8 mouse cellular contexts compared by ENCODE assay signal in genomic region chr7:3288976-3289970, GRCm38 (mm10). TPM values are rescaled to one million over a fixed set of nuclear protein-coding genes. Genes with fewer than 3 reads are reported as not detected.
A peak's percentile ranks its signal among the peaks of the same experiment; 100 is the strongest.
DNase-seq lines count a peak whose midpoint lies in the region; ATAC-seq and TF ChIP-seq lines count a peak whose summit lies in the region.

TSS of gene Myadm (plus strand) at chr7:3289080.
TSS of gene Prkcg (plus strand) at chr7:3289179.

- 2% methylated on average over 30 of the region's 30 CpGs for WGBS in forebrain, embryonic 13.5 days
- WGBS in lung, adult 2 months: 2% methylated on average over 30 of the region's 30 CpGs
- WGBS in neural tube, embryonic 15.5 days: 2% methylated on average over 30 of the region's 30 CpGs
- 8% methylated on average over 30 of the region's 30 CpGs for WGBS in thymus, adult 2 months

- peak; percentile 61 for ATAC-seq in forebrain, embryonic 13.5 days
- ATAC-seq in neural tube, embryonic 15.5 days (ENCODE audit: low FRiP score): peak; percentile 65

- no peak for TF ChIP-seq CTCF in E14TG2a.4 (conservative IDR thresholded peaks at IDR 0.05; ENCODE audit: low read length)
- no peak for TF ChIP-seq CTCF in lung, adult 2 months (IDR thresholded peaks at IDR 0.05; ENCODE audit: insufficient read depth, low read length)
- no peak for TF ChIP-seq CTCF in thymus, adult 2 months (IDR thresholded peaks at IDR 0.05; ENCODE audit: borderline replicate concordance, control insufficient read depth, extremely low read depth, insufficient read depth, low read length, poor library complexity)

- peaks cover 4% of the 10 kb centered on the region; the same call in 1 of the 2 replicates for H3K36me3 ChIP-seq in E14TG2a.4 (ENCODE audit: insufficient read depth, low read length)
- peaks cover 7% of the 10 kb centered on the region for H3K36me3 ChIP-seq in forebrain, embryonic 13.5 days (ENCODE audit: poor library complexity, severe bottlenecking)
- peaks cover 7% of the 10 kb centered on the region for H3K36me3 ChIP-seq in neural tube, embryonic 15.5 days
- no peaks in the 10 kb centered on the region for H3K36me3 ChIP-seq in thymus, adult 2 months (ENCODE audit: control insufficient read depth, insufficient read depth, low read length)

- H3K4me1 ChIP-seq in E14TG2a.4 (replicated peaks; ENCODE audit: low read depth, low read length): peaks cover 53% of the 10 kb centered on the region
- peaks cover 43% of the 10 kb centered on the region for H3K4me1 ChIP-seq in forebrain, embryonic 13.5 days
- H3K4me1 ChIP-seq in lung, adult 2 months (ENCODE audit: control insufficient read depth, insufficient read depth, low read length): 0 out of 2 replicates have a peak, but pooled peaks cover 4% of the 10 kb centered on the region
- peaks cover 42% of the 10 kb centered on the region for H3K4me1 ChIP-seq in neural tube, embryonic 15.5 days
- peaks cover 8% of the 10 kb centered on the region; the same call in 1 of the 2 replicates for H3K4me1 ChIP-seq in thymus, adult 2 months (replicated peaks; ENCODE audit: control insufficient read depth, insufficient read depth, low read length)

- DNase-seq in c-Kit-positive CD71-negative TER-119-negative erythroid progenitor cells, embryonic 14.5 days (ENCODE audit: low read depth): peak; percentile 60
- peak; percentile 87 to 89 for DNase-seq in heart, postnatal 14 days
- peak; percentile 85 to 91 for DNase-seq in kidney, postnatal 4 days
- peak; percentile 79 for DNase-seq in lung, adult 2 months
- peak; percentile 75 for DNase-seq in thymus, adult 2 months

- H3K4me2 ChIP-seq in forebrain, embryonic 13.5 days: peak within 1 kb of the TSS; percentile 62
- H3K4me2 ChIP-seq in neural tube, embryonic 15.5 days: peak within 1 kb of the TSS; percentile 69

- TF ChIP-seq POLR2A in lung, adult 2 months (IDR thresholded peaks at IDR 0.05; ENCODE audit: borderline replicate concordance, extremely low read depth, low read depth, low read length): peak; percentile 51; the same call in 1 of the 2 replicates
- no peak for TF ChIP-seq POLR2A in thymus, adult 2 months (IDR thresholded peaks at IDR 0.05; ENCODE audit: control insufficient read depth, extremely low read depth, insufficient read depth, low read length, poor library complexity)

- no peaks in the 10 kb centered on the region for H3K27me3 ChIP-seq in E14TG2a.4 (ENCODE audit: insufficient read depth, low read length)
- H3K27me3 ChIP-seq in forebrain, embryonic 13.5 days: no peaks in the 10 kb centered on the region
- H3K27me3 ChIP-seq in neural tube, embryonic 15.5 days (replicated peaks): no peaks in the 10 kb centered on the region
- no peaks in the 10 kb centered on the region for H3K27me3 ChIP-seq in thymus, adult 2 months (ENCODE audit: control insufficient read depth, insufficient read depth, low read length)

- no peaks in the 10 kb centered on the region for H3K9me3 ChIP-seq in E14TG2a.4 (ENCODE audit: low read length)
- no peaks in the 10 kb centered on the region for H3K9me3 ChIP-seq in forebrain, embryonic 13.5 days (replicated peaks)
- no peaks in the 10 kb centered on the region for H3K9me3 ChIP-seq in neural tube, embryonic 15.5 days (replicated peaks)

- intact Hi-C loops in heart, postnatal 14 days (cut with DNase I): no loop called here

- H3K4me3 ChIP-seq in E14TG2a.4 (replicated peaks; ENCODE audit: low read length): peak within 1 kb of the TSS; percentile 83
- peak within 1 kb of the TSS; percentile 54 for H3K4me3 ChIP-seq in forebrain, embryonic 13.5 days
- H3K4me3 ChIP-seq in lung, adult 2 months (replicated peaks; ENCODE audit: extremely low read depth, low read depth, low read length): peak within 1 kb of the TSS; percentile 60
- H3K4me3 ChIP-seq in neural tube, embryonic 15.5 days (replicated peaks): peak within 1 kb of the TSS; percentile 63
- H3K4me3 ChIP-seq in thymus, adult 2 months (ENCODE audit: control insufficient read depth, insufficient read depth, low read length): peak within 1 kb of the TSS; percentile 5

- peak within 1 kb of the TSS; percentile 82 for H3K9ac ChIP-seq in forebrain, embryonic 13.5 days
- peak within 1 kb of the TSS; percentile 79 for H3K9ac ChIP-seq in neural tube, embryonic 15.5 days (replicated peaks)

- peak within 1 kb of the TSS; percentile 63 for H3K27ac ChIP-seq in forebrain, embryonic 13.5 days
- H3K27ac ChIP-seq in neural tube, embryonic 15.5 days (replicated peaks): peak within 1 kb of the TSS; percentile 84
- H3K27ac ChIP-seq in thymus, adult 2 months (ENCODE audit: control insufficient read depth, insufficient read depth, low read length): no peak within 1 kb of the TSS

RNA-seq across cellular contexts. Expression of gene Myadm, which starts in this region (rescaled TPM):
- 14.6 and 16.3 TPM in 2 replicates for polyA plus RNA-seq in forebrain, embryonic 13.5 days (2015; fragmentation: Nextera tagmentation; extraction: Ambion mirVana)
- total RNA-seq in heart, postnatal 14 days (2021): 100 to 1,000 TPM; 196 to 216 TPM
- polyA plus RNA-seq in lung, adult 2 months (2012; rRNA removed): 429 and 524 TPM in 2 replicates
- 43.9 and 58.7 TPM in 2 replicates for polyA plus RNA-seq in neural tube, embryonic 15.5 days (2015; fragmentation: Nextera tagmentation; extraction: Ambion mirVana)
- 62.1 and 86.4 TPM in 2 replicates for polyA plus RNA-seq in thymus, adult 2 months (2012; rRNA removed)

RNA-seq across cellular contexts. Expression of gene Prkcg, which starts in this region (rescaled TPM):
- 0.62 and 0.77 TPM in 2 replicates for polyA plus RNA-seq in forebrain, embryonic 13.5 days (2015; fragmentation: Nextera tagmentation; extraction: Ambion mirVana)
- 1 to 10 TPM; 3.2 to 3.5 TPM for total RNA-seq in heart, postnatal 14 days (2021)
- polyA plus RNA-seq in lung, adult 2 months (2012; rRNA removed): 5.6 and 5.9 TPM in 2 replicates
- polyA plus RNA-seq in neural tube, embryonic 15.5 days (2015; fragmentation: Nextera tagmentation; extraction: Ambion mirVana): 1.3 and 1.4 TPM in 2 replicates
- polyA plus RNA-seq in thymus, adult 2 months (2012; rRNA removed): 0.86 and 0.94 TPM in 2 replicates

Comparison
In these comparisons a context has a peak if more than half of its experiments do, and no peak if none do; other contexts are left out.
1. H3K4me3 ChIP-seq: peak in every context shown above with its lines; median percentile 83 in E14TG2a.4; 63 in neural tube, embryonic 15.5 days; 60 in lung, adult 2 months; 54 in forebrain, embryonic 13.5 days; 5 in thymus, adult 2 months.